Mouse (Mus musculus) layer of hippocampus, postnatal 10 days (tissue): Measurements from ENCODE around the gene Cadps2. TPM values are rescaled to one million over a fixed set of nuclear protein-coding genes. Genes with fewer than 3 reads are reported as not detected.

Source experiments
- DNase-seq, 2 experiments: peaks; one replicate each; pipeline ENCODE4 v3.0.0; 2021; ENCODE audit warnings: low spot score in 2 of 2
- total RNA-seq, 2 experiments: library from RNA; stranded (reverse); gene quantifications; 2 replicates each; pipeline ENCODE4 v1.2.3; 2021

Gene Cadps2
- total RNA-seq, 2 experiments from 2014 or later = 79.1 to 83.7 TPM

- DNase-seq = no peak
These were observed 462.9 kb downstream of the Cadps2 start for GRCm38 (mm10) chr6:23376327-23376726.

- no peak for DNase-seq
These were observed 477.3 kb downstream of the Cadps2 start for GRCm38 (mm10) chr6:23361842-23362451.

DNA sequence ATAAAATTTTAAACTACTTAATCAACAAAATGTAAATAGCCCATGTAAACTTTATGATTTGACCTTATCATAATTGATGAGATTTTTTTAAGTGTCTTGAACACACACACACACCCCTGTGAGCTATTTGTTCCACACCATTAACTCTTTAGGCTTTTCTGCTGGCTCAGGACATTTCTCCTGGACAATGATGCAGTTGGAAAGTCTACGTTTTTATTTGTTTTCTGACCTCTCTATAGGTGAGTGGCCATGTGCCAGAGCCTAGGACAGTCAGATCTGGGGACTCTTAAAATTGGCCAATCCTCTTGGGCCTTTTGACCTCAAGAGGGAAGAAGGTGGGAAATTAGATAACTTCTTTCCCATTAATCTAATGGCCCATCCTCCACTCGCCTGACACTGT is 478.6 kb downstream of the Cadps2 start:
- DNase-seq = no peak

GRCm38 (mm10) chr6:23356141-23356540 is 483.1 kb downstream of the Cadps2 start:
- DNase-seq = no peak

- DNase-seq = no peak
These were observed 485.7 kb downstream of the Cadps2 start for GRCm38 (mm10) chr6:23353480-23353879.

- no peak for DNase-seq
These were observed 501.7 kb downstream of the Cadps2 start for GRCm38 (mm10) chr6:23337411-23338063.

GRCm38 (mm10) chr6:23314945-23315344 is 524.3 kb downstream of the Cadps2 start:
- no peak for DNase-seq

- no peak for DNase-seq
These were observed 524.9 kb downstream of the Cadps2 start for GRCm38 (mm10) chr6:23314291-23314690.

DNA sequence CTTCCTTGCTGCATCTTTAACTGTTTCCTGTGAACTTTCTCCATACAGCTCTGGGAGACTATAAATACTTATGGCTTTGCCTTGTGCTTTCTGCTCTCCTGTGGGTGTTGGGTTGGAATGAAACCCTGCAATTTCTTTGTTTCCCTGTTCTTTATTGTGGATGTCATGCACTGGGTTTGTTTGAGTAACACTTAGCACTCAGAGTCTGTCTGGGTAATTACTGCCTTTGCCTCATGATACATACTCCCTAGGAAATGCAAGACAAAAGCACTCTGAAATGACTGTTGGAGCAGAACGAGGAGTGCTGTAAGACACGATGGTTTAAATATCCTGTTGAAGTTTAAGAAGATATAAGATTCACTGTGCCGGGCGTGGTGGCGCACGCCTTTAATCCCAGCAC is 533.2 kb downstream of the Cadps2 start:
- no peak for DNase-seq

DNA sequence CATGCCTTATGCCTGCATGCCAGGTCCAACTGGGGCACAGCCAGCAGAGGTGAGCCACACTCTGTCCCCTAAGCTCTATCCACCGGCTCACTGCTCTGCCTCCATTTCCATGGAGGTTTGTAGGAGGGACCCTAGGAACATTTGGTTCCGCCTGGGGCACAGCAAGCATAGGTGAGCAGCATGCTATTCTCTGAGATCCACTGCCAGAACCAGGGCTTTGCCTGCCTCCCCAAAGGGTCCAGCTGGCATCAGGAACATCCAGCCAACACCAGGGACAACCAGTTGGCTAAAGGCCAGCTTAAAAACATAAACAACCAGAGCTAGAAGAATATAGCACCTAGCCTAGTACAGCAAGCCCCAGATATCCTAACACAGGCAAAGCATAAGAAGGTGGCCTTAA is 540.6 kb downstream of the Cadps2 start:
- no peak for DNase-seq

DNA sequence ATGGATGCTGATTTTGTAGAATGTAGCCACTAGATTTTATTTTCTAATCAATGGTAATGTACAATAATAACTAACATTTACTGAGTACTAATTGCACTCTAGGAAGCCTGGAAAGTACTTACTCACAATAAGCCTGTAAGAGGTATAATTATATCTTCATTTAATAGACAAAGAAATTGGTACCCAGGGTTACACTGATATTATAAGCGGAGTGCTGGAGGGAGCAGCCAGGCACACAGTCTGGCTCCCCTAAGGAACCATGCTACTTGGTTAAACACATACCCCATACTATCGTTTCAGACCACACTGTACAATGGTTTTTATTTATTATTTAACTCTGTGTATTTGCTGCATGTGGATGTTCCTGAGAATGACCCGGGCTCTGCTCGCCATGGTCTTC is 544.5 kb downstream of the Cadps2 start:
- no peak for DNase-seq

DNA sequence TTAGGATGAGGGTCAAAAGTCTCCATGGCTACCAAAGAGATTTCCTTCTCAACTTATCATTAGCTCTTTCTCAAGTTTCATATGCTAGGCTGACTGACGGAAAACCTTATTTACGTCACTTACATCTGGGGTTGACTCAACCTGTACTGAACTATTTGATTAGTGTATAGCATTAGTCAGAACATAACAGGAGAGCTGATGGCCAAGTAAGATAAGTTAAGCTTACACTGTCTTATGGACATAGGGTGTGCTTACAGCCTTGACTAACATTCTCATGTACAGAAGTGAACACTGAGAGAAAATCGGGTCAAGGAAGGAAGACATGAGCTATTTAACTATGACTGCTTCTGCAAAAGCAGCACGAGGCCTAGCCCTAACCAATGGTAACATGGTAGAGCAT is 550.5 kb downstream of the Cadps2 start:
- no peak for DNase-seq

DNA sequence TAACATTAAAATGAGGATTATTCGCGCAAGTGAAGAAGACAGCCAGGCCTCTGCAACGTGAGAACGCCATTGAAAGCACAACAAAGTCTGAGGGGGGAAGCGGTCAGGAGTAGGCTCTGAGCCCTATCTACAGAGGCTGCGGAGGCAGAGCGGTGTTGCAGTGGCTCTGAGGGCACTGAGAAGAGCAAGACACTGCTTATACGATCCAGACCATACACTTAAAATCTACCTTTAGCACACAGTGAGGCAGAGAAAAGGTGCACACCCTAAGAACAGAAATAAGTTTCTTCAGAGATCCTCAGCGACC is 557.8 kb downstream of the Cadps2 start:
- no peak for DNase-seq

DNA sequence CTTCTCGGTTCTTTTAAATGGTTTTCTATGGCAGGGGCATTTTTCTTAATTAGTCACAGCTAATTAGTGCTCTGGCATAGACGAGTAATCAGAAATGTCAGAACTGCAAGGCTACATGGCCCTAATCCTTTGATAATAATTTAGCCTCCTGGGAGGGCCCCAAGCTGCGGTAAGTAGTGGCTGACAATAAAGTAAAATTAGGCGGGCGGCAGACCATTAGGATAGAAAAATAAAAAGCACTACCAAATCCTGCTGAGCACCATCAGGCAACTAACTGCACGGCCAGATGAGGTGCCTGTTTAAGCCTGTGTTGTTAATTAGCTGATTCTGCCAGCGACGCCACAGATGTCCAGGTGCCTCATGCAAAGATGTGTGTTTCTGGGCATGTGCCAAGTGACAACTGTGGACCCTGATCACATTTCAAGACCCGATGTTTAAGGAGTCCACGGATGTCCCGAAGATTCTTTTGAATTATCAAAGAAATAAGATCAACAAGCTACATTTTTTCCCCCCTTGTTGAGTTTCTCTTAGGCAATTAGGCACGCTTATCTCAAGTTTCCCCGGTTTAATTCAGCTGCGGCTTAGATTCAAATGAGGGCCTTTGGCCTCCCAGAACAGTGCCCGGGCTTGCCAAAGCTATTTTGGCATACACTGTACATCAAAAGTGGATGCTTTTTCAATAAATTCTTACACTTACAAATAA is 558.3 kb downstream of the Cadps2 start:
- no peak for DNase-seq

- DNase-seq = no peak
These were observed 565.7 kb downstream of the Cadps2 start for GRCm38 (mm10) chr6:23273483-23273882.

DNA sequence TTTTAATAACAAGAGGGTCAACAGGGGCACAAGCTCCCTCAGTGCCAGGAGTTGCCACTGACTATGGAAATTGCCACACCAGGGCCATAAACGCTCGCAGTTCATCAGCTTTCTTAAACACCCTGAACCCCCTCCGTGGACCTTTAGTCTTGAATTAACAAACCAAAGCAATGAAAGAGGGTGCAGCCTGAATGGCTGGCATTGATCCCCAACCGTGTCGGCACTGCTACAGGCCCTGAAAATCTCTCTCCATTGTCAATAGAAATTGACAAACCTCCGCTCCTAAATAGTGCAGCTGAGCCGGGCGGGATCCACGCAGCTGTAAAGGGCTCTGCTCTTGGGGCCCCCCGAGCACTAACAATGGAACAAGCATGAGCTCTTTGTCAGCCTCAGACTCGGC is 566.2 kb downstream of the Cadps2 start:
- no peak for DNase-seq

- DNase-seq = no peak
These were observed 566.7 kb downstream of the Cadps2 start for GRCm38 (mm10) chr6:23272542-23272941.

DNA sequence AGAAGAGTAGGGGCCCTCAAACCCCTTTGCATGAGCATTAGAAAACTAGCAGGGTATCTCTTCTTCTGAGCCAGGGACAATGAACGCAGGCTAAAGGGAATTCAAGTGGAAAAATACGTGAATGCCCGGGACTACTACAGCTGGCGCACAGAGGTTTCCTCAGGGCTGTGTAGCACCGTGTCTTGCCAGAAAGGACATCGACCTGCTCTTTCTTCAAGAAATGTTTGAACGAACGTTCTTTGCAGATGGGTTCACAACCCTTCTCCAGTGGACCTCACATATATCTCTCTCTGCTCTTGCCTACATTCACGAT is 578.5 kb downstream of the Cadps2 start:
- DNase-seq = no peak

- DNase-seq = no peak
These were observed 579.0 kb downstream of the Cadps2 start for GRCm38 (mm10) chr6:23260016-23260737.

- DNase-seq = no peak
These were observed 581.2 kb downstream of the Cadps2 start for GRCm38 (mm10) chr6:23257981-23258380.

- DNase-seq = no peak
These were observed 584.1 kb downstream of the Cadps2 start for GRCm38 (mm10) chr6:23255161-23255560.

- DNase-seq = no peak
These were observed 584.6 kb downstream of the Cadps2 start for GRCm38 (mm10) chr6:23254644-23255043.
